Mouse (Mus musculus) hindlimb bud, embryonic 11.5 days (tissue): ENCODE measurements at regions not wholly inside any gene's neighbourhood (a gene's known extent, or its start where the extent isn't known, plus 50 kb on each side); places are given as distances from the start of the nearest gene placed in this dataset.
"Not testable (repeated sequence)": the region's sequence is repeated elsewhere in the genome, so short reads cannot be mapped to it uniquely, and the experiment has no call there.

Source experiments
- DNase-seq: peaks from one replicate; pipeline ENCODE4 v3.0.0-alpha.2; 2012; ENCODE audit warnings: low read depth, low spot score; ENCODE audit errors: extremely low spot score

DNA sequence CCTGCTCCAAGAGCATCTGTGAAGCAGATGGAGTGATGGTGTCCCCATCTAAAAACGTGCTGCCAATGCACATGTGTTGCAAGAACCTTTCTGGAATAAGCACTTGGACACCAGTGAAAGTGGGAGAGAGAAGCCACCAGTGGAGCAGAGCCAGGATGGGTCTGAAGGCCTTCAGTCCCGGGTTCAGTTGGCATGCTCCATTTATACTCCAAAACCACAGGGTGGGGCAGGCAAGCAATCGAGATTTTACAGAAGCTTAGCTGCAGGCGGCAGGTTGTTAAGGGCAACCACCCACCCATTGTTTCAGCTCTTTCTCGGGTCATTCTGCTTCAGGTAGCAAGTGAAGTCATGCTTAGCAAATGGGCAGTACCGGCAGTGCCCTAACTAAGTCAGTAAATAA is 51.8 kb upstream of the Sv2b start:
- DNase-seq = no peak

DNA sequence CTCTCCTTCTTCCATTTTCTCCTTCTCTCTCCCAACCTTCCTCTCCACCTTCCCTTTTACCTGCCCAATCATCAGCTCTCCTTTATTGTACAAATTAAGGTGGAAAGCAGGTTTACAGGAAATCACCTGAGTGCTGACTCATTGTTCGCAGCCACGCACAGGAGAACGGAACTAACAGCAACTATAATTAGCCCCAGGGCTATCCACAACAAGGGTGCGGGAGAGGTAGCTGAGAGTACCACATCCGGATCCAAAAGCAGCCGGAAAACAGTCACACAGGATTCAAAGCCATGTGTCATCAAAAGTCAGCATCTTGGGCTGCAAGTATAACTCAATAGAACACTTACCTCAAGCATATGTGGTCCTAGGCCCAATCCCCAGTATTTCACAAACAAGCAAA is 53.5 kb upstream of the Sv2b start:
- no peak for DNase-seq

DNA sequence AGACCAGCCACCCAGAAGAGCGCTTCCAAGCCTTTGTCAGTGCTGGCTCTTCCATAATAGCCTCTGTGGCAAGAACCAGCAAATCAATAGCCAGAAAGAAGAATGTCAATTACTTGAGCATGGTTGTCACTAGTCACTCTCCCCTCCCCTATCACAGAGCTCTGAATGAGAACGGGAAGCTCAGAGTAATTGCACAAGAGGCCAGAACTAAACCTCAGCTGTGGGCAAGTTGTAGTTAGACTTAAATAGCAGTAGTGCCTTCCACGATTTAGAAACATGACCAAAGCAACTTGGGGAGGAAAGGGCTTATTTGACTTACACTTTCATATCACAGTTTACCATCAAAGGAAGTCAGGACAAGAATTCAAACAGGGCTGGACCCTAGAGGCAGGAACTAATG is 56.4 kb upstream of the Sv2b start:
- no peak for DNase-seq

DNA sequence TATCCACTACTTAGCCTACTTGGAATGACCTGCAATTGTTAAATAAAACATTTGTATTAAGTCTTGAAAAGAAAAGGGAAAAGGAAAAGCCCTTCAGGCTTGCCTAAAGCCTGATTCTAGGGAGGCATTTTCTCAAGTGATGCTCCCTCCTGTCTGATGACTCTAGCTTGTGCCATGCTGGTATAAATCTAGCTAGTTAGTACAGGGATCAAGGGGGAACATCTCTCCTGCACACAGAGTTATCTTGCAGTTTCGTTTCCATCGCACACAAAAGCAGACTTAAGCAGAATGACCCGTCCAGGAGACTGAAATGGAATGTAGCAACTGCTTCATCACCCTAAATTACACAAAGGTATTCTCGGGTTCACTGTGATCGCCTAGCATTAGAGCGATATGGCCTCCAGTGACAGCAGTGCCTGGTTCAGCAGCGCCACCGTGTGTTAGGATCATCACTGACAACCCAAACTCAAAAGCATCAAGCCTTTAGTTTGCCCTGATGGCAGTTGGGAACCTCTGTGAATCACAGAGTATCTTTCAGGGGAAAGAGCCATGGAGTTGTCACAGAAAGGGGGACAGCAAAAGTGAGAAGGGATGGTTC is 57.3 kb upstream of the Sv2b start:
- DNase-seq = peak; percentile 57

- DNase-seq = no peak
Observed at GRCm38 (mm10) chr7:75368315-75368714, 59.3 kb upstream of the Sv2b start.

GRCm38 (mm10) chr7:75369366-75369765 is 60.3 kb upstream of the Sv2b start:
- DNase-seq = no peak

DNA sequence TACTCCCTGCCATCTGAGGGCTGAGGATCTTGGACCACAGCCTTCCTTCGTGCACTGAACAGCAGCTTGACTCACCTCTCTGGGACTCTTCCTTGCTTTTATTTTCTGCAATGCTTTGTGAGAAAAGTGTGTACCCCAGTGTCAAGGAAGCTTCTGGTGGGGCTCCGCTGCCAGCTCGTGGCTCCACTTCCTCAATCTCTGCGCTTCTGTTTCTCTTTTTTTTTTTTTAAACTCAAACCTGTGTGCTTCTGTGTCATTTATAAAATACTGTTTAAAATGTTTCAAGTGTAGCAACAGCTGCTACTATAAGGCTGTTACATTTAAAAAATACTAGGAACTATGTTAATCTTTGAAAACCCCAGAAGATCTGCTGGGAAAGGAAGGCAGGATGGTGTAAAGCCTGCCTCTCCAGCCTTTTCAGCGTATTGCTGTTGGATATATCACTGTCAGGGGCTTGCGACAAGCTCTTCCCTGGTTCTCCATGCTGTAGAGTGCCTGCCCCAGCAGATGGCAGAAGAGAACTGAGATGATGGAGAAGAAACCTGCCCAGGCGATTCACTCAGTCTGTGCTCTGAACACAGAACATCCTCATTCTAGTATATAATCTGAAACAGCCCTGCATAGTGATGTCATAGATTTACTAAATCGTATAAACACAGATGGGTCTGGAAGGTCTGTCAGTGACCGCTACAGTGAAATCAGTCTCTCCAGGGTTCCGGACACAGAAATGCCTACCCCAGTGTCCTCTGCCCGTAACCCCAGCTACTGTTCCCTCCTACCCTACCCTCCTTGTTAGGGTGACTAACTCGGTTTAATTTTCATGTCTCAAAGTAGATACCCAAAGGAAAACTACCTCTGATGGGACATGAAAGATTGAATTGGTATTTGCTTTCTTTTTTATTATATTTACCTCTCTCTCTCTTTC is 61.8 kb upstream of the Sv2b start:
- peak; percentile 16 for DNase-seq

- DNase-seq = no peak
Observed at GRCm38 (mm10) chr7:75371520-75371876, 62.4 kb upstream of the Sv2b start.

DNA sequence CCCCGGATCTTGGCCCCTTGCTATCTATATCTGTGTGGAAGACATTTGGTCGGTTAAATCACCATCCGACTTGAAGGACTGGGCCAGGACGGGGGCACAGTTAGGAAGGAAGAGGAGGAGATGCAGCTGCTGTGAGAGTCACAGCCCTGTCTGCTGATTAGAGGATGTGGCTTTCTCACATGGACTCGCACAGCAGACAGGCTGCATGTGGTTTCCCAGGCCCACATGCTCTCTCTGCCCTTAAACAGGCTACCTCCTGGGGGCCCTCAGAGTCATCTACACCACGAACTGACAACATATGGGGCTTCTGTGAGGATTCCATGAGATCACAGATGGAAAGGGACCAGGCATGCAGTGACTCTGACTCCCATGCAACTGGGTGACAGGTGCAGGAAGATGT is 62.9 kb upstream of the Sv2b start:
- no peak for DNase-seq

GRCm38 (mm10) chr7:75372892-75373444 is 63.9 kb upstream of the Sv2b start:
- DNase-seq = no peak

DNA sequence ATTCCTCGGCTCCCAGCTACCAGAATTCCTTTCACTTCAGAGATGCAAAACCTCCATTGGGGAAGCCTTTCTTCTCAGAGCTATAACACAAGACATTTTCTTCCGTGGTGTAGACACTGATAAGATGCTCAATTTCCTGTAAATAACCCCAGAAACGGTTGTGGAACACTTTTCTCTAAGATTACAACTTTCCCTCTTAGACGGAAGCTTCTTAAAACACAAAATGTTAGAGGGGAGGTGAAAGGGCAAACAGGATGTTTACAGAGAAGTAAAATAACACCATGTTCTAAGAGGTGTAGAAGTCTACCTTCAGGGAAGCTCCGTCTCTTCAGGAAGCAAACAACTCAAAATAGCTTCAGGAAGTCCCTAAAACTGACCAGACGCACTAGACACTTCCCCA is 65.4 kb upstream of the Sv2b start:
- DNase-seq = no peak

- no peak for DNase-seq
Observed at GRCm38 (mm10) chr7:75379595-75379994, 70.5 kb upstream of the Sv2b start.

DNA sequence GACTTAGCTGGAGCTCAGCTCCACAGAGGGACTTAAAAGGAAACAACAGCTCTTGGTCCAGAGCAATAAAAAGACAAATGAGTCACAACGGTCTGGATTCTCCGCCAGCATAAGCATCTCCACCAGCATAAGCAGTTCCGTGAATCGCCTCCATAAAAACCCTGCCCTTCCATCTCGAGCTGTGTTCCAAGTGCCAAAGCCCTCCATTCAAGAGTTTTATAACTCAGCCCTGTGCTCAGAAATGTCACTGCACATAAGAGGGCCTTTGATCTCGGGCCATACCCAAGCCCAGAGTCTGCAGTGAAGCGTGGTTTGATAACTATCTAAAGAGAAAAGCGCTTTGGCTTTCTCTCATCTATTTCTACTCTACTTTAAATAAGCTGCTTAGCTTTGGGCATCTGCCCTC is 70.8 kb upstream of the Akap13 start:
- DNase-seq = no peak

DNA sequence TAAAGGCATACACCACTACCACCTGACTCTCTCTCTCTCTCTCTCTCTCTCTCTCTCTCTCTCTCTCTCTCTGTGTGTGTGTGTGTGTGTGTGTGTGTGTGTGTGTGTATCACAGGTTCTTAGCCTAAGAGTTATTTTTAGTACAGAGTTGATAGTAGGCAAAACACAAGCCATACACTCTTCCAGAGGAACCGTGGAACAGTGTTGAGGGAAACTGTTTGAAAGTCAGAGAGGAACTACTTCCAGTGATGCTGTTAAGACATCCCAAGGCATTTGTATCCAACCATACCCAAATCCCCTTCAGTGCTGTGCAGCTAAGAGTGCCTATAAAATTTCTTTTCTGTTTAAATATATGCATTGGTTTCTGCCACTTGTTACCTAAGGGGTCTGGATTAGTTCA is 68.3 kb upstream of the Akap13 start:
- no peak for DNase-seq

GRCm38 (mm10) chr7:75387821-75388431 is 67.4 kb upstream of the Akap13 start:
- no peak for DNase-seq

- no peak for DNase-seq
Observed at GRCm38 (mm10) chr7:75390162-75390561, 65.2 kb upstream of the Akap13 start.

- no peak for DNase-seq
Observed at GRCm38 (mm10) chr7:75392783-75393182, 62.6 kb upstream of the Akap13 start.

- DNase-seq = no peak
Observed at GRCm38 (mm10) chr7:75393466-75393865, 61.9 kb upstream of the Akap13 start.

DNA sequence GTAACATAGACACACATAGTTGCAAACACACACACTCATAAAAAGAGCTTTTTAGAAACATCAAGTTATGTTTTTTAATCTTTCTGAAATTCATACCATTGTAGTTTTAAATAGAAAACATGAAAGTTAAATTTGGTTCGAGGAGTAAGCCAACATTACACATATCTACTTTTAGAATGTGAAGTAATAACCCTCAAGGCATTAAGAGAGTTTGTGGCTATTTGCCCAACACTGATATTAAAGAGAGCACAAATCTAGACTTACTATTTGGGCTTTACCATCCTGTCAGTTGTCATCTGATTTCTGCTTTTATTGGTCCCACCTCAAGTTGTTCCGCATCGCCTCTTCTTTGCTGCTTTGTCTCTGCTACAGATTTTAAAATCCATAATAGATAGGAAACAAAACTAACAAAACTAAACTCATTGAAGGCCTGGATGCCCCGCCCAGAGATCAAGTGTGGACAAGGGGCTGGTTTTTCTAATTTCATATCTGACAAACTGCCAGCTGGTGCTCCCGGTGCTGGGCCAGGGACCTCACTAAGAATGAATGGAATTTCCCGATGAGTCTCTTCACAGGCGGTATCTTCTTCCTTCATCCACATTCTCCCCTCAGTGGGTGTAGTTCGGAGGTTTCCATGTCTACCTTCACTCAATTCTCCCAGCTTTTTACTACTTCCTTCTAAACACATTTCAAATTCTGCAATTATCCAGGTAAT is 60.3 kb upstream of the Akap13 start:
- no peak for DNase-seq

DNA sequence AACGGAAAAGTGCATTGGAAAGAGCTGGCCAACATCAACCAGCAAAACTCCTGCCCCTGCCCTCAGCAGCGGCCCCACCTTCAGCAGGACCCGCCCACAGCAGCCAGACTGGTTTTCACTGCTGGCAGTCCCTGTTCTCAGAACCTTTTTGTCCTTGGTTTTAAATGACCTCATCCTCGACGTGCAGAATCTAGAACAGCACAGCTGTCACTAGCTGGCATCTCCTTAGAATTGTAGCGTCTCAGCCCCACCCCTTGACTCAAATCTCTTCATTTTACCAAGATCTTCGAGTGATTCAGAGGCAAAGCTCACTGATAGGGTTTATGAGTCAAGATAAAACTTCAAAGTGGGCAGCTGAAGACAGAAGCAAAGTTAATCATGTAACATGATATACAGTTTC is 57.8 kb upstream of the Akap13 start:
- no peak for DNase-seq

GRCm38 (mm10) chr7:75398480-75398879 is 56.9 kb upstream of the Akap13 start:
- DNase-seq = not testable (repeated sequence)
